Mouse (Mus musculus): ENCODE data around the gene Adat1.

Gene Adat1

DNA sequence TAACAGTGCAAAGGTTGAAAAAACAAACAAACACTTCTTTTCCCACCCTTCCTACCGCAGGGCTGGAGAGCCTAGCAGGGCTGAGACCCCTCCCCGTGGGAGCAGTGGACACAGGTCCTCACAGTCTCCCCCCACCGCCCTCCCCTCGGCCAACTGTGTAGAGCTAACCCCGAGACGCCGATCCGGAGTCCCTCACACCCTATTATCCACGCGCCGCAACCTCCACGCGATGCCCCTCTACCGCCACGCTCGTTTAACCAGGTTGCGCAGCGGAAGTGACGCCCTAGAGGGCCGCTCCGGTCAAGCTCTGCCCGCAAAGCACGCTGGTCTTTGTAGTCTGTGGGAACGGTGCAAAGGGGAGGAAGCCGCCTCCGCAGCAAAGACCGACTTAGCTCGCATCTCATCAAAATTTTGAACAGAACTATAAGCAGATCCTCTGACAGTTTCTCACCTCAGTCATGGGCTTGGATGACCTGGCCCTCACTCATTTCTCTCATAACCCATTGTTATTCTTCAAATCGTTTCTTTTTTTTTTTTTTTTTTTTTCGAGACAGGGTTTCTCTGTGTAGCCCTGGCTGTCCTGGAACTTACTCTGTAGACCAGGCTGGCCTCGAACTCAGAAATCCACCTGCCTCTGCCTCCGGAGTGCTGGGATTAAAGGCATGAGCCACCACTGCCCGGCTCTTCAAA is at the start of gene Adat1:
TSS of gene Adat1 (minus strand) at position 290 of the 690 bp plus-strand sequence.
- peak; percentile 88 to 96 for DNase-seq

- DNase-seq = no peak
These were observed 45.4 kb upstream of the Adat1 start for GRCm38 (mm10) chr8:112037521-112037920.

GRCm38 (mm10) chr8:112034603-112035002 is 42.5 kb upstream of the Adat1 start:
- peak; percentile 15 to 34 for DNase-seq

GRCm38 (mm10) chr8:112033071-112033470 is 41.0 kb upstream of the Adat1 start:
- DNase-seq = no peak

- no peak for DNase-seq
These were observed 38.6 kb upstream of the Adat1 start for GRCm38 (mm10) chr8:112030663-112031062.

DNA sequence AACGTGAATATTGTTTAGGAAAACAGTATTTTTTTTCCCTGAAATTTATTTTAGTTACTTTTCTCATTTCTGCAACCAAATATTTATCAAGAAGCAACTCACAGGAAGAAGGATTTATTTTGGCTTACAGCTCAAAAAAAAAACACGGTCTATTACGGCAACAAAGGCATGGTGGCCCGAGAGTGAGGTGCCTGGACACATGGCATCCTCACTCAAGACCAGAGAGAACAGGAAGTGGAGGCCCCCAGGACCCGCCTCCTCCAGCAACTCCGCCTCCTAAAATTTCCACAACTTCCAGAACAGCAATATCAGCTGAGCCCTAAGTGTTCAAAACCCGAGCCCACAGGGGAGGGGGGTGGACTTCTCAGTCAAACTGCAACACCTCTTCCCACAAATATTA is 37.4 kb upstream of the Adat1 start:
- DNase-seq = no peak

DNA sequence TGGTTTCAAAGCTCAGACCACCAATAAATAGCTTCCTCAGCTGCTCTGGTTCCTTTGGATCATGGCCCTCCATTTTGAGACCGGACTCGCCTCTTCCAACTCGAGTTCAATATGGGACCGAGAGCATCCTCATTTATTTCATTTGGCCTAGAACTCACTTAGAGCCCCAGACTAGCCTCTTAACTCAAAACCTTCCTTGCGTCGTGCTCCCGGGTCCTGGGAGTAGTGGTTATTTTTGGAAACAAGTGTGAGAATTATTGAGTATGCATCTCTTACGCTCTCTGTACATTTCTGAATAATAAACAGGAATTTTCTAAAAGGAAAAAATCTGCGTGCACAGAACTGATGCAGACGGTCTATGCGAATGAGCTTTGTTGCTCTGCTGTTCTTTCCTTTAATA is 22.8 kb upstream of the Adat1 start, which contains the start of gene Gm6793:
TSS of gene Gm6793 (minus strand) at position 101 of the 400 bp plus-strand sequence.
- DNase-seq = no peak

- peak in 1 of 2 experiments; percentile 45 for DNase-seq
These were observed 19.7 kb upstream of the Adat1 start for GRCm38 (mm10) chr8:112011816-112012242.

GRCm38 (mm10) chr8:112010997-112011815 is 19.1 kb upstream of the Adat1 start, which contains the start of the genes Kars and Terf2ip:
Kars (minus strand) TSS chr8:112011323.
Terf2ip (plus strand) TSS chr8:112011398.
- DNase-seq = peak; percentile 94

DNA sequence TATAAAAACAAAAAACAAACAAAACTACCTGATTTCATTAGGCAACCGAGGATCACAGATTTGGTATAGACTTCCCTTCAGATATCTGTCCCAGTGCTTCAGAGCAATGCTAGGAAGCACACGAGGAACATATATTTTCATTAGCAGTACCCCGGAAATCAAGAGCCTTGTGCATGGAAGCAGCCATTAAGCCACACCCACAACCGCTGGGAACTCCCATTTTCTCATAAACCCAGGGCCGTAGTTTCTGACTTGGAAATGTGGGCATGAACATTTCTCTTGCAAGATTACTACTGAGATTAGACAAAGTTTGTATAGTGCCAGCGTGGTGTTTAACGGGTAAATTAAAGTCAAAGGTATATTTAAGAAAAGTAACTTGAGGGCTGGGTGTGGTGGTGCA is 17.5 kb upstream of the Adat1 start:
- no peak for DNase-seq

GRCm38 (mm10) chr8:112007669-112008068 is 15.6 kb upstream of the Adat1 start:
- no peak for DNase-seq

GRCm38 (mm10) chr8:112005601-112006000 is 13.5 kb upstream of the Adat1 start:
- DNase-seq = no peak

GRCm38 (mm10) chr8:112004754-112005153 is 12.7 kb upstream of the Adat1 start:
- DNase-seq = no peak

DNA sequence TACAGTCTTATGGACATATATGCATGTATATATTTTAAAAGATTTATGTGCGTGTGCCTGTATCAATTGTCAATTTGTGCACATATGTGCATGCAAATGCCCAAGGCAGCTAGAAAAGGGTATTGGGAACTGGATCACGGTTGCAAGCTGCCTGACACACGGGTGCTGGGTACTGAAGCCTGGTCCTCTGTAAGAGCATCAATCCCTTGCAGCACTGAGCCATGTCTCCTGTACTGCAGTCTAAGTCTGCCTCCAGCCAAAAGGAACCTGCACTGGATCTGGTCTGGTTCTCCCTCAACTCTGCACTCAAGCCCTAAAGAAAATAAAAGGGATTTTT is 569 bp upstream of the Adat1 start:
- no peak for DNase-seq

DNA sequence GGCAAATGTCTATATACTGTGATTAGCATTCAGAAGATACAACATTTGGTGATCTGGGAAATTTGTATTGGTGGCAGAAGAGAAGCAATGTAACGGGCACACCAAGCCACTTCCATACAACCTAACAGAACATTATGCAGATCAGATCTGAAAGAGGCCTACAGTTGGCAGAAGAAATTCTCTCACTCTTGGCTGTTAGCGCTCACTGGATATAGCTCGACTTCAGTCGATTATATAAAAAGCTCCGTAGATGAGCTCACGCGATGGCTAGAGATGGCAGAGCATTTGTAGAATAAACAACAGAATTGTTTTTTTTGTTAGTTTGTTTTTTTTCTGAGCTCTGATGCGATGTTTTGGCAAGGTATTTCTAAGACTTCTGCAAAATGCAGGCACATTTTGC is 824 bp downstream of the Adat1 start:
- DNase-seq = no peak

- DNase-seq = peak; percentile 76 to 86
These were observed 2.2 kb downstream of the Adat1 start for GRCm38 (mm10) chr8:111989911-111990310.

DNA sequence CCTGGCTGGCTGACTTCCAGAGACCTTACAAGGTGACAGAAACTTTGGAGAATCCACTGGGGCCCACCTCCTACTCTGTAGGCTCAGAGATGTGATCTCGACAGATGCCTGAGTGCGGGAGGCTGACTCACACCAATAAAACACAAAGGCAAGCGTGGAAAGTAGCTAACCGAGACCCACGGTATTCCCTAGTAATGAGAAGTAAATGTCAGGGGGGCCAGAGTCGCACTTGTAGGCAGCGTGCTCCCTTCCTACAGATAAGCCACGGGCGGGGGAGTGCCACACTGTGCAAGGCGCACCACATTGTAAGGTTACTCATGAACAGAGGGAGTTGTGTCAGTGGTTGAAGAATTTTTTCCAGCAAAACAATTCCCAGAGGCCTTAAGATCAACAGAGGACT is 7.6 kb downstream of the Adat1 start:
- DNase-seq = no peak

- DNase-seq = peak; percentile 67 to 72
These were observed 10.0 kb downstream of the Adat1 start for GRCm38 (mm10) chr8:111982116-111982515.

- DNase-seq = no peak
These were observed 14.0 kb downstream of the Adat1 start for GRCm38 (mm10) chr8:111978147-111978546.

DNA sequence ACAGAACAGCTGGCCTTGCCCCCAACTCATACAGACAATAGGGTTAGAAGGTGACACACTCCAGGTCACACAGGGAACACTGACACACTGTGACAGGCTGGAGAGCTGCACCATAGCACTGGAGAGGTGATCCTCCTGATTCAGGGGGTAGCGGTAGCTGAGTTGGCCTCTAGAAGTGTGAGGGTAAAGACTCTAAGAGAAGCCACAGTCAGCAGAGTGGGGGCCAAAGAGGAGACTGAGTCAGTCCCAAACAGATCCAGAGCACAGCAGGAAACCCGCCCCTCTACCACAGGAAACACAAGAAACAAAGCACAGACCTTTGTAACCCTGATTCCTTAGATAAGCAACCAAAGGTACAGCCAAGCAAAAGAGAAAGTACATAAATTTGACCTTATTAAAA is 15.8 kb downstream of the Adat1 start:
- DNase-seq = no peak

DNA sequence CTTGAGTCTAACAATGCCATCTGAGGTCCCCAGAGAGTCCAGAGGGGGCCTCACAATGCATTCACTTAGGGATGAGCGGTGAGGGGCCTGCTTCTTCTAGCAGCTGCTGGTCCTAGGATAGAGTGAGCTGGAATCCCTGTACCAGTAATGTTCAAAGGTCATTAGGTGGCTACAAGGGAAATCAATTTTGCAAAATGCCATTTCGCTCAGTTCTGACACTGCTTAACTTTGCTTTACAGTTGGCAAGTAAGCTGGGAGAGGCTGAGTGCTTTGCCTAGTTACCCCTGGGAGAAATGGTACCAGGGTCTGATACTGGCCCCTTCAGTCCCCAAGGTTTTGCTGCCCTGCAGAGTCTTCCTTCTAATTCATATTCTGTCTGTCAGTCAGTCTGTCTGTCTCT is 16.4 kb downstream of the Adat1 start:
- no peak for DNase-seq

DNA sequence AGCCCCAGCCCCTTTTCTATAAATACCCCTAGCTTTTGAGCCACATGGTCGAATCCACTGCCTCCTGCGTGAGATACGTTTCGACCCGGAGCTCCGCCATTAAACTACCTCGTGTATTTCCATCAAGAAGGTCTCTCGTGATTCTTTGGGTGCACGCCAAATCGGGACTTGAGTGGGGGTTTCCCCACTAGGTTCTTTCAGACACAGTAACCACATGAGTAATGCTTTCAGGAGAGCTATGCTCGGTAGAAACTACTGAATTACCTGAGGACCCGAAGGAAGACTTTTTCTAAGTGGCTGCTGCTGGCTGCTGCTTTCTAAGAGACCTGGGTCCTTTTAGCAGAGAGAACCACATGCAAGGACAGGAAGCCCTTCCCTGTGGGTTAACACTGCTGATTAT is 18.0 kb downstream of the Adat1 start:
- no peak for DNase-seq

GRCm38 (mm10) chr8:111968991-111969390 is 23.1 kb downstream of the Adat1 start:
- no peak for DNase-seq

- DNase-seq = no peak
These were observed 23.6 kb downstream of the Adat1 start for GRCm38 (mm10) chr8:111968541-111968940.

Measured in cerebellum, adult 18-20 months (tissue).